Comparison of ENCODE assay signal across 9 mouse cellular contexts in the genomic region with DNA sequence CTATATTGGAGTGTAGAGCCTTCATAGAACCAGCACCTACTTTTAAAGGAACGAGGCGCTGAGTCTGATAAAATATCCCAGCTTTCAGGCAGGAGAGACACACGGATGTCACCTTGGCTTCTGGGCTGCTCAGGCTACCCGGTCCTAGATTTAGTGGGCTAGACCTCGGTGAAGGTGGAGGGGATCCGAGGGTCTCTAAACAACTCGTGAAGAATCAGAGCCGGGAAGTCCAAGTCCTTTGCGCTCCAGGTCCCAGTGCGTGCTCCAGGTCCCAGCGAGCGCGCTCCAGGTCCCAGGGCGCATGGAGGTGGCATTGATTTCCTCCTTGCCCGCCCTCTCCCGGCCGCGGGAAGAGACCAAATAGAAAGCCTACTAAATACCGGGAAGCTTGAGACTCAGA. TPM values are rescaled to one million over a fixed set of nuclear protein-coding genes. Genes with fewer than 3 reads are reported as not detected.
DNase-seq lines count a peak whose midpoint lies in the region; ATAC-seq and TF ChIP-seq lines count a peak whose summit lies in the region.
"Had no signal": no experiment of that assay in that cellular context is flagged by ENCODE, and none has a peak within 500 bp of the region (broad histone marks: within the 10 kb centered on the region; RNA-seq: fewer than 3 reads in every experiment).

No protein-coding gene starts in this region.

- 5% methylated on average over 19 of the region's 19 CpGs for WGBS in liver, adult 2 months
- 9% methylated on average over 19 of the region's 19 CpGs for WGBS in embryonic facial prominence, embryonic 11.5 days
- WGBS in hindbrain, embryonic 13.5 days, result 13% methylated on average over 19 of the region's 19 CpGs
- 10% methylated on average over 19 of the region's 19 CpGs for WGBS in midbrain, embryonic 15.5 days
- 11% methylated on average over 19 of the region's 19 CpGs for WGBS in kidney, adult 2 months

- H3K4me1 ChIP-seq in liver, adult 2 months (ENCODE audit: control insufficient read depth, insufficient read depth, low read length), result no peaks in the 10 kb centered on the region
- no peaks in the 10 kb centered on the region for H3K4me1 ChIP-seq in embryonic facial prominence, embryonic 11.5 days (ENCODE audit: control insufficient read depth, insufficient read depth, low read length)
- no peaks in the 10 kb centered on the region; the same call in 1 of the 2 replicates for H3K4me1 ChIP-seq in hindbrain, embryonic 13.5 days (replicated peaks)
- no peaks in the 10 kb centered on the region for H3K4me1 ChIP-seq in midbrain, embryonic 15.5 days
- no peaks in the 10 kb centered on the region for H3K4me1 ChIP-seq in kidney, adult 2 months (ENCODE audit: control insufficient read depth, insufficient read depth, low read length)

- DNase-seq in liver, adult 2 months (ENCODE audit: extremely low read depth, low read depth, low spot score), result no peak
- DNase-seq in liver, result no peak
- no peak for DNase-seq in embryonic facial prominence, embryonic 11.5 days (ENCODE audit: low spot score)
- DNase-seq in urinary bladder, postnatal 4 days (ENCODE audit: low spot score in 2 of 2), result no peak
- no peak for DNase-seq in kidney, adult 2 months
- no peak for DNase-seq in frontal cortex, postnatal 10 days (ENCODE audit: low spot score in 2 of 2)
- DNase-seq: gastrocnemius, postnatal 25 days had no signal

- H3K4me2 ChIP-seq in embryonic facial prominence, embryonic 11.5 days (ENCODE audit: low read depth, low read length), result peak overlapping the region; percentile 19
- peak overlapping the region; percentile 29; the same call in 1 of the 2 replicates for H3K4me2 ChIP-seq in hindbrain, embryonic 13.5 days
- H3K4me2 ChIP-seq in midbrain, embryonic 15.5 days, result 0 out of 2 replicates have a peak overlapping the region, but pooled peaks have one; percentile 2

- H3K9ac ChIP-seq in liver, adult 2 months (ENCODE audit: low read depth, low read length), result no peak overlapping the region
- H3K9ac ChIP-seq in embryonic facial prominence, embryonic 11.5 days (replicated peaks; ENCODE audit: low read length), result no peak overlapping the region
- H3K9ac ChIP-seq in hindbrain, embryonic 13.5 days, result no peak overlapping the region
- H3K9ac ChIP-seq in midbrain, embryonic 15.5 days, result no peak overlapping the region

- no peaks in the 10 kb centered on the region for H3K36me3 ChIP-seq in liver, adult 2 months (ENCODE audit: control insufficient read depth, insufficient read depth, low read length)
- no peaks in the 10 kb centered on the region for H3K36me3 ChIP-seq in embryonic facial prominence, embryonic 11.5 days (replicated peaks; ENCODE audit: control insufficient read depth, insufficient read depth, low read depth, low read length)
- no peaks in the 10 kb centered on the region for H3K36me3 ChIP-seq in hindbrain, embryonic 13.5 days
- H3K36me3 ChIP-seq in midbrain, embryonic 15.5 days (replicated peaks), result no peaks in the 10 kb centered on the region
- H3K36me3 ChIP-seq in kidney, adult 2 months (ENCODE audit: control insufficient read depth, insufficient read depth, low read length), result no peaks in the 10 kb centered on the region

- no peak for TF ChIP-seq POLR2A in liver, adult 2 months (IDR thresholded peaks at IDR 0.05; ENCODE audit: extremely low read depth, insufficient read depth, low read length)
- no peak for TF ChIP-seq POLR2A in kidney, adult 2 months (IDR thresholded peaks at IDR 0.05; ENCODE audit: low read depth, low read length)

- no peak overlapping the region for H3K27ac ChIP-seq in liver, adult 2 months (replicated peaks; ENCODE audit: insufficient read depth, low read depth, low read length)
- H3K27ac ChIP-seq in embryonic facial prominence, embryonic 11.5 days (replicated peaks; ENCODE audit: low read depth, low read length), result no peak overlapping the region
- no peak overlapping the region for H3K27ac ChIP-seq in hindbrain, embryonic 13.5 days
- no peak overlapping the region for H3K27ac ChIP-seq in midbrain, embryonic 15.5 days
- H3K27ac ChIP-seq in kidney, adult 2 months (ENCODE audit: insufficient read depth, low read depth, low read length), result no peak overlapping the region

- no peaks in the 10 kb centered on the region for H3K27me3 ChIP-seq in liver, adult 2 months (ENCODE audit: control insufficient read depth, insufficient read depth, low read length)
- H3K27me3 ChIP-seq in embryonic facial prominence, embryonic 11.5 days (ENCODE audit: control insufficient read depth, insufficient read depth, low read length), result no peaks in the 10 kb centered on the region
- H3K27me3 ChIP-seq in hindbrain, embryonic 13.5 days, result peaks cover 17% of the 10 kb centered on the region
- no peaks in the 10 kb centered on the region for H3K27me3 ChIP-seq in midbrain, embryonic 15.5 days (replicated peaks)
- no peaks in the 10 kb centered on the region for H3K27me3 ChIP-seq in kidney, adult 2 months (replicated peaks; ENCODE audit: control insufficient read depth, insufficient read depth, low read length)

- peak overlapping the region; percentile 27; the same call in 1 of the 2 replicates for H3K4me3 ChIP-seq in liver, adult 2 months (ENCODE audit: insufficient read depth, low read depth, low read length)
- H3K4me3 ChIP-seq in embryonic facial prominence, embryonic 11.5 days (ENCODE audit: low read depth, low read length), result no peak overlapping the region
- peak overlapping the region; percentile 4; the same call in 1 of the 2 replicates for H3K4me3 ChIP-seq in hindbrain, embryonic 13.5 days
- no peak overlapping the region for H3K4me3 ChIP-seq in midbrain, embryonic 15.5 days
- H3K4me3 ChIP-seq in kidney, adult 2 months (ENCODE audit: insufficient read depth, low read depth, low read length), result no peak overlapping the region

- no peaks in the 10 kb centered on the region for H3K79me2 ChIP-seq in liver, adult 2 months (ENCODE audit: control insufficient read depth, insufficient read depth, low read length)

- TF ChIP-seq CTCF in liver, adult 2 months (IDR thresholded peaks at IDR 0.05; ENCODE audit: low read depth, low read length), result no peak
- no peak for TF ChIP-seq CTCF in kidney, adult 2 months (conservative IDR thresholded peaks at IDR 0.05; ENCODE audit: insufficient read depth, insufficient read length, low read depth, low read length)

- no peaks in the 10 kb centered on the region for H3K9me3 ChIP-seq in embryonic facial prominence, embryonic 11.5 days (replicated peaks; ENCODE audit: control insufficient read depth, low read length)
- no peaks in the 10 kb centered on the region for H3K9me3 ChIP-seq in hindbrain, embryonic 13.5 days
- no peaks in the 10 kb centered on the region for H3K9me3 ChIP-seq in midbrain, embryonic 15.5 days

- ATAC-seq in embryonic facial prominence, embryonic 11.5 days (replicated peaks; ENCODE audit: insufficient number of reproducible peaks, low FRiP score, low TSS enrichment, low read depth), result no peak
- ATAC-seq in hindbrain, embryonic 13.5 days (ENCODE audit: low FRiP score), result no peak
- ATAC-seq in midbrain, embryonic 15.5 days (replicated peaks), result no peak

RNA-seq across cellular contexts. Expression of a gene that starts 19.2 kb away (rescaled TPM):
- total RNA-seq in liver, adult 2 months (2014; rRNA removed), result 2.6 and 4.4 TPM in 2 replicates
- polyA plus RNA-seq in liver, adult 2 months (2012; rRNA removed), result 0.30 and 0.50 TPM in 2 replicates
- polyA plus RNA-seq in embryonic facial prominence, embryonic 11.5 days (2014; fragmentation: Nextera tagmentation; extraction: Ambion mirVana), result 0.20 and 0.36 TPM in 2 replicates
- polyA plus RNA-seq in hindbrain, embryonic 13.5 days (2015; fragmentation: Nextera tagmentation; extraction: Ambion mirVana), result 0.10 and 0.35 TPM in 2 replicates
- polyA plus RNA-seq in midbrain, embryonic 15.5 days (2015; fragmentation: Nextera tagmentation; extraction: Ambion mirVana), result 0.26 and 0.27 TPM in 2 replicates
- 0.37 and 1.3 TPM in 2 replicates for polyA plus RNA-seq in kidney, adult 2 months (2012; rRNA removed)

RNA-seq across cellular contexts. Expression of a gene that starts 25.1 kb away (rescaled TPM):
- total RNA-seq in liver, adult 2 months (2014; rRNA removed), result 5.6 and 8.7 TPM in 2 replicates
- 0.95 and 1.5 TPM in 2 replicates for polyA plus RNA-seq in liver, adult 2 months (2012; rRNA removed)
- 1.5 and 1.8 TPM in 2 replicates for polyA plus RNA-seq in embryonic facial prominence, embryonic 11.5 days (2014; fragmentation: Nextera tagmentation; extraction: Ambion mirVana)
- polyA plus RNA-seq in hindbrain, embryonic 13.5 days (2015; fragmentation: Nextera tagmentation; extraction: Ambion mirVana), result 1.3 TPM in 2 replicates
- polyA plus RNA-seq in midbrain, embryonic 15.5 days (2015; fragmentation: Nextera tagmentation; extraction: Ambion mirVana), result 1.6 and 2.2 TPM in 2 replicates
- polyA plus RNA-seq in kidney, adult 2 months (2012; rRNA removed), result 4.0 and 7.3 TPM in 2 replicates

RNA-seq across cellular contexts. Expression of a gene that starts 48.2 kb away (rescaled TPM):
- total RNA-seq in liver, adult 2 months (2014; rRNA removed), result 2.7 and 3.1 TPM in 2 replicates
- polyA plus RNA-seq in liver, adult 2 months (2012; rRNA removed), result 0.20 and 0.25 TPM in 2 replicates
- 12.6 and 15.3 TPM in 2 replicates for polyA plus RNA-seq in embryonic facial prominence, embryonic 11.5 days (2014; fragmentation: Nextera tagmentation; extraction: Ambion mirVana)
- 2.7 and 2.8 TPM in 2 replicates for polyA plus RNA-seq in hindbrain, embryonic 13.5 days (2015; fragmentation: Nextera tagmentation; extraction: Ambion mirVana)
- polyA plus RNA-seq in midbrain, embryonic 15.5 days (2015; fragmentation: Nextera tagmentation; extraction: Ambion mirVana), result 1.9 and 2.2 TPM in 2 replicates
- polyA plus RNA-seq in kidney, adult 2 months (2012; rRNA removed), result 0.18 and 0.36 TPM in 2 replicates

Comparison
In these comparisons a context has a peak if more than half of its experiments do, and no peak if none do; other contexts are left out.
1. H3K4me3 ChIP-seq: peak in liver, adult 2 months (single experiment) and hindbrain, embryonic 13.5 days (single experiment); none in embryonic facial prominence, embryonic 11.5 days (single experiment), midbrain, embryonic 15.5 days (single experiment) and kidney, adult 2 months (single experiment).
2. Peak in every context shown above with its lines, with median percentiles within 50 percentile points of each other: H3K4me2 ChIP-seq.